Comparison of ENCODE assay signal across 15 mouse cellular contexts in genomic region chr1:192463732-192464131, GRCm38 (mm10).
"Had no signal": no experiment of that assay in that cellular context is flagged by ENCODE, and none has a peak within 500 bp of the region (broad histone marks: within the 10 kb centered on the region; RNA-seq: fewer than 3 reads in every experiment).

No protein-coding gene starts in this region.

- H3K4me3 ChIP-seq: neural tube, embryonic 13.5 days; neural tube, embryonic 15.5 days; stomach, embryonic 15.5 days had no signal

- H3K27ac ChIP-seq: neural tube, embryonic 13.5 days; neural tube, embryonic 15.5 days; stomach, embryonic 15.5 days; stomach, postnatal 0 days had no signal

- H3K9ac ChIP-seq: neural tube, embryonic 13.5 days; neural tube, embryonic 15.5 days; stomach, embryonic 15.5 days had no signal

- H3K4me2 ChIP-seq: neural tube, embryonic 13.5 days; neural tube, embryonic 15.5 days; stomach, embryonic 15.5 days had no signal

- H3K36me3 ChIP-seq: neural tube, embryonic 13.5 days; neural tube, embryonic 15.5 days; stomach, embryonic 15.5 days had no signal

- H3K4me1 ChIP-seq: neural tube, embryonic 13.5 days; neural tube, embryonic 15.5 days; stomach, embryonic 15.5 days had no signal

- H3K9me3 ChIP-seq: neural tube, embryonic 13.5 days; neural tube, embryonic 15.5 days; stomach, embryonic 15.5 days had no signal

- DNase-seq: retina, postnatal 1 day; right cerebral cortex, adult 18-20 months; right cerebral cortex, postnatal 14 days; right cerebral cortex, postnatal 4 days; spleen, adult 18-20 months; thymus, adult 18-20 months; thymus, adult 2 months; thymus, postnatal 14 days; thymus, postnatal 25 days; thymus, postnatal 36 days; thymus, postnatal 4 days had no signal

- H3K27me3 ChIP-seq: neural tube, embryonic 13.5 days; neural tube, embryonic 15.5 days; stomach, embryonic 15.5 days had no signal
